Mouse (Mus musculus): ENCODE data around the gene S100a10.
"Not testable (repeated sequence)": the region's sequence is repeated elsewhere in the genome, so short reads cannot be mapped to it uniquely, and the experiment has no call there.

Gene S100a10

GRCm38 (mm10) chr3:93581687-93582086, 26.8 kb downstream of the S100a10 start:
- DNase-seq = no peak

GRCm38 (mm10) chr3:93583056-93583455, 28.2 kb downstream of the S100a10 start:
- DNase-seq = no peak

- DNase-seq = no peak
Measured at GRCm38 (mm10) chr3:93589629-93590028, 34.7 kb downstream of the S100a10 start.

- no peak for DNase-seq
Measured at GRCm38 (mm10) chr3:93590256-93590655, 35.4 kb downstream of the S100a10 start.

- DNase-seq = no peak
Measured at GRCm38 (mm10) chr3:93592100-93592499, 37.2 kb downstream of the S100a10 start.

- DNase-seq = no peak
Measured at GRCm38 (mm10) chr3:93592976-93593375, 38.1 kb downstream of the S100a10 start.

- DNase-seq = no peak
Measured at GRCm38 (mm10) chr3:93593512-93593911, 38.6 kb downstream of the S100a10 start.

- DNase-seq = no peak
Measured at GRCm38 (mm10) chr3:93596632-93597031, 41.8 kb downstream of the S100a10 start.

- peak; percentile 15 for DNase-seq
Measured at GRCm38 (mm10) chr3:93597221-93597913, 42.5 kb downstream of the S100a10 start.

GRCm38 (mm10) chr3:93597970-93598369, 43.1 kb downstream of the S100a10 start:
- DNase-seq = no peak

GRCm38 (mm10) chr3:93600206-93600605, 45.3 kb downstream of the S100a10 start:
- no peak for DNase-seq

- no peak for DNase-seq
Measured at GRCm38 (mm10) chr3:93601903-93602302, 47.0 kb downstream of the S100a10 start.

- DNase-seq = not testable (repeated sequence)
Measured at GRCm38 (mm10) chr3:93608970-93609369, 54.1 kb downstream of the S100a10 start.
